Mouse (Mus musculus) hindbrain, embryonic 13.5 days (tissue): Measurements from ENCODE around the gene Arhgap8. TPM values are rescaled to one million over a fixed set of nuclear protein-coding genes. Genes with fewer than 3 reads are reported as not detected.
"Not testable (repeated sequence)": the region's sequence is repeated elsewhere in the genome, so short reads cannot be mapped to it uniquely, and the experiment has no call there.

Experiments used
- ATAC-seq: fragments of 200-750 bp; cut with Nextera tagmentation; 2 replicates; pipeline ENCODE4 v1.8.0; 2017; ENCODE audit warnings: moderate TSS enrichment; ENCODE audit not compliant: low FRiP score
- H3K27ac ChIP-seq: fragments of 300-500 bp; sonication (generic); 2 replicates; pipeline ENCODE4 v1.5.1; 2015; ENCODE audit warnings: inconsistent platforms, mild to moderate bottlenecking, moderate library complexity
- H3K27me3 ChIP-seq: fragments of 300-500 bp; sonication (generic); 2 replicates; pipeline ENCODE4 v1.6.1; 2015; ENCODE audit warnings: mild to moderate bottlenecking, inconsistent platforms
- H3K36me3 ChIP-seq: fragments of 300-500 bp; sonication (generic); 2 replicates; pipeline ENCODE4 v1.6.1; 2015; ENCODE audit warnings: mild to moderate bottlenecking, inconsistent platforms
- H3K4me1 ChIP-seq: fragments of 300-500 bp; sonication (generic); replicated peaks from 2 replicates; pipeline ENCODE4 v1.6.1; 2015; ENCODE audit warnings: inconsistent platforms
- H3K4me2 ChIP-seq: fragments of 300-500 bp; sonication (generic); 2 replicates; pipeline ENCODE4 v1.6.1; 2015; ENCODE audit warnings: inconsistent platforms, mild to moderate bottlenecking, moderate library complexity
- H3K4me3 ChIP-seq: fragments of 300-500 bp; sonication (generic); 2 replicates; pipeline ENCODE4 v1.5.1; 2015; ENCODE audit warnings: mild to moderate bottlenecking, inconsistent platforms
- H3K9ac ChIP-seq: fragments of 300-500 bp; sonication (generic); 2 replicates; pipeline ENCODE4 v1.6.1; 2015; ENCODE audit warnings: mild to moderate bottlenecking, inconsistent platforms
- H3K9me3 ChIP-seq: fragments of 300-500 bp; sonication (generic); 2 replicates; pipeline ENCODE4 v1.6.1; 2016; ENCODE audit warnings: inconsistent platforms
- whole genome bisulfite sequencing: fragments of 180-500 bp; shearing (Covaris S2); methylation state at CpG from one replicate; pipeline ENCODE4 v1.1.7; 2015; 5-methylcytosine and 5-hydroxymethylcytosine counted together
- polyA plus RNA-seq: library from polyadenylated mRNA; unstranded; fragments of >200 nt; fragmentation: Nextera tagmentation; extraction: Ambion mirVana; gene quantifications from 2 replicates; pipeline ENCODE4 v1.2.1, GENCODE M21; 2015

The Arhgap8 gene
- polyA plus RNA-seq, 1 experiment from 2014 or later = 1.0 TPM

DNA sequence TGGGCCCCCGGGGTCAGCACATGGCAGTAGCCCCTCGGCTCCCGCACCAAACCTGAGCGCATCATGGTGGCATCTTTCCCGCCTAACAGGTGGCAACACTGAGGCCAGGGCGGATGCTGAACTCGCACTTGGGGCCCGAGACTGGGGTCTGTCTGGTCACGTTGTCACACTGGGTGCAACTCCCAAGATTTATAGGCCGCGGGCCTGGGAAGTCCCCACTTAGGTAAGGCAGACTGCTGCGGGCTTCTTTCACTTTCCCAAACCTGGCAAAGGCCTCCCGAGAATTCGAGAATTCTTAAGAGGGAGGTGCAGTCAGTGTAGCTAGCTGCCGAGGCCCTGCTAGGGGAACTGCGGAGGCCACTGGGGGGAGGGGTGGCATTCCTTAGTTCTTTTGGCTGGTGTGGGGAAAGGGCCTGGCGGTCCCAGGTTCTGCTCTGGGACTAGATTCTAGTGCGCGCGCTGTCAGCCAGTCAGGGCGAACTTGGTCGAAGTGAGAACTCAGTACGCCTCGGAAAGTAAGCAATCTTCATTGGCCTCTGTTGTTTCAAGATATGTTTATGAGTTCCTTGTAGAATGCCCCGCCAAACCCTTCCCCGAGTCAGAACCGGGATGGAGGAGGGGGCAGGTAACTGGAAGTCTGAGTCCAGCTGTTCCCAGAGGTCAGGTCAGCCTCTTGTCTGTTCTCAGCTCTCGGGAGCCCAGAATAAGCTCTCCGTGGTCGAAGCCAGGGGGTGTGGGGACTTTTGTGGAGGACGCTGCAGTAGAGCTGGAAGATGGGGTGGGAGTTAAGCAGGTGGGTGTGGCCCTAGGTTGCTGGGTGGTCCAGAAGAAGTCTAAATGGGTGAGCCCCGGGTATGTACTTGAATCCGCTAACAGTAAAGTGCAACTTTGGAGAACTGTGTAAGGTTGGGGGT, 696 bp downstream of the Arhgap8 start:
- H3K36me3 ChIP-seq = no peaks in the 10 kb centered on the region
- H3K4me2 ChIP-seq = peak overlapping the region; percentile 44
- ATAC-seq = no peak
- H3K4me1 ChIP-seq = peaks cover 16% of the 10 kb centered on the region
- WGBS = 5% methylated on average over 33 of the region's 33 CpGs
- H3K27ac ChIP-seq = no peak overlapping the region
- no peak overlapping the region for H3K9ac ChIP-seq
- no peaks in the 10 kb centered on the region for H3K9me3 ChIP-seq
- H3K4me3 ChIP-seq = peak overlapping the region; percentile 14
- peaks cover 43% of the 10 kb centered on the region for H3K27me3 ChIP-seq

- H3K9ac ChIP-seq, H3K9me3 ChIP-seq, ATAC-seq, H3K4me2 ChIP-seq, H3K36me3 ChIP-seq, H3K4me3 ChIP-seq, H3K27ac ChIP-seq: not testable (repeated sequence)
- Histone ChIP-seq H3K27me3 (peaks cover 35% of the 10 kb centered on the region), H3K4me1 (peaks cover 27% of the 10 kb centered on the region)
- 95% methylated on average over 1 of the region's 1 CpGs for WGBS
Measured at GRCm38 (mm10) chr15:84723656-84724055, 3.8 kb downstream of the Arhgap8 start.

GRCm38 (mm10) chr15:84724199-84724598, 4.3 kb downstream of the Arhgap8 start:
- no peaks in the 10 kb centered on the region for H3K9me3 ChIP-seq
- no peak overlapping the region for H3K27ac ChIP-seq
- no peak for ATAC-seq
- peaks cover 32% of the 10 kb centered on the region for H3K4me1 ChIP-seq
- H3K4me3 ChIP-seq = no peak overlapping the region
- no peak overlapping the region for H3K9ac ChIP-seq
- H3K36me3 ChIP-seq = no peaks in the 10 kb centered on the region
- H3K4me2 ChIP-seq = no peak overlapping the region
- 71% methylated on average over 4 of the region's 4 CpGs for WGBS
- peaks cover 30% of the 10 kb centered on the region for H3K27me3 ChIP-seq

DNA sequence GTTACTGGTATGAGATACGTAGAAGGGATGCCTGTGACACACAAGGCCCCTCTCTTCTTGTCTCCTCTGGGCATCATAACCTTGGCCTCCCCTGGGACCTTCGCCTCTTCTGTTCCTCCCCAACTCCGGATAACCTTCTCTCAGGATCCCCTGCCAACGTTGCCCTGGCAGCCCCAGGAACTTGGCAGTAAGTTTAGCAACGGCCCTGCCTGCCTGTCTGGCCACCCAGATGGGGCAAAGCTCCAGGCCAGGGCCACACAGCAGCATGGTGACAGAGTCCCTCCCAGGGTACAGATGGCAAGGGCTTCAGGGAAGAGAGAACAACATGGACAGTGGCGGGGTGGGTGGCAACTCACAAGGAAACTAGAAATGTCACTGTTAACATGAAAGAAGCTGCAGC, 9.8 kb downstream of the Arhgap8 start:
- Histone ChIP-seq H3K4me3 (no peak overlapping the region), H3K27me3 (no peaks in the 10 kb centered on the region), H3K9ac (no peak overlapping the region), H3K4me1 (peaks cover 32% of the 10 kb centered on the region), H3K9me3 (no peaks in the 10 kb centered on the region), H3K4me2 (no peak overlapping the region), H3K36me3 (no peaks in the 10 kb centered on the region), H3K27ac (no peak overlapping the region)
- 75% methylated on average over 6 of the region's 6 CpGs for WGBS
- no peak for ATAC-seq

DNA sequence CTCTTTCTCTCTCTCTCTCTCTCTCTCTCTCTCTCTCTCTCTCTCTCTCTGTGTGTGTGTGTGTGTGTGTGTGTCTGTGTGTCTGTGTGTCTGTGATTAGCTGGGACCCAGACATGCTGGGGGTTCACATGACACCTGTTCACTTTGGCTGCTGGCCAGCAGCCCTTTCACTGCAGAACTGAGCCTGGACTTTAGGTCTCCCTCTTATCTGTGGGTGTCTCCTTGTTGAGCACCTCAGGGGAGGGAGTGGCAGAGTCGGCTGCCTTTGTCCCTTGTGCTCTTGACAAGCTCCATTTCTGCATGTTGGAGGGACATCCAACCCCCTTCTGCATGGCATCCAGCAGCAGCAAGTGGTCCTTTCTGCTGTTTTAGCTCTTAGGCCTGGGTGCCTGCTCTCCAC, 11.0 kb downstream of the Arhgap8 start:
- no peaks in the 10 kb centered on the region for H3K27me3 ChIP-seq
- WGBS = 64% methylated on average over 1 of the region's 1 CpGs

GRCm38 (mm10) chr15:84731676-84732424, 12.0 kb downstream of the Arhgap8 start:
- no peak overlapping the region for H3K4me3 ChIP-seq
- WGBS = 45% methylated on average over 18 of the region's 18 CpGs
- ATAC-seq = no peak
- H3K36me3 ChIP-seq = no peaks in the 10 kb centered on the region
- H3K27ac ChIP-seq = no peak overlapping the region
- no peaks in the 10 kb centered on the region for H3K27me3 ChIP-seq
- no peaks in the 10 kb centered on the region for H3K9me3 ChIP-seq
- no peak overlapping the region for H3K9ac ChIP-seq
- peaks cover 39% of the 10 kb centered on the region for H3K4me1 ChIP-seq
- H3K4me2 ChIP-seq = no peak overlapping the region

More for the DNA sequence above, 11.0 kb downstream of the Arhgap8 start:
- Histone ChIP-seq H3K4me3 (no peak overlapping the region), H3K4me1 (peaks cover 32% of the 10 kb centered on the region), H3K36me3 (no peaks in the 10 kb centered on the region), H3K9me3 (no peaks in the 10 kb centered on the region), H3K9ac (no peak overlapping the region), H3K4me2 (no peak overlapping the region), H3K27ac (no peak overlapping the region)
- no peak for ATAC-seq

DNA sequence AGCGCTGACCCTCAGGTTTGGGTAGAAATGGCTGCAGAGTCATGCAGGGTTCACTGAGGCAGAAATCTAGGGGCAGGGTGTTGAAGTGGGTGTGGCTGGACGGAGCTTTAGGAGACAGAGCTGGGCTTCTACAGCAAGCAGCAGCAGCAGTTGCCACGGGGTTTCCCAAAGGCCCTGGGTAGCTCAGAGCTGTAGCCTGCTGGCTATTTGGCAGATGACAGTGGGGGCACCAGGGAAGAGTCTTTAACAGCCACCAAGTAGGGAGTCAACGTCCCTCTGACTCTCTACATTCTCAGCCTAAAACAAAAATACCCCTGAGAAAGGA, 12.5 kb downstream of the Arhgap8 start:
- no peak overlapping the region for H3K27ac ChIP-seq

DNA sequence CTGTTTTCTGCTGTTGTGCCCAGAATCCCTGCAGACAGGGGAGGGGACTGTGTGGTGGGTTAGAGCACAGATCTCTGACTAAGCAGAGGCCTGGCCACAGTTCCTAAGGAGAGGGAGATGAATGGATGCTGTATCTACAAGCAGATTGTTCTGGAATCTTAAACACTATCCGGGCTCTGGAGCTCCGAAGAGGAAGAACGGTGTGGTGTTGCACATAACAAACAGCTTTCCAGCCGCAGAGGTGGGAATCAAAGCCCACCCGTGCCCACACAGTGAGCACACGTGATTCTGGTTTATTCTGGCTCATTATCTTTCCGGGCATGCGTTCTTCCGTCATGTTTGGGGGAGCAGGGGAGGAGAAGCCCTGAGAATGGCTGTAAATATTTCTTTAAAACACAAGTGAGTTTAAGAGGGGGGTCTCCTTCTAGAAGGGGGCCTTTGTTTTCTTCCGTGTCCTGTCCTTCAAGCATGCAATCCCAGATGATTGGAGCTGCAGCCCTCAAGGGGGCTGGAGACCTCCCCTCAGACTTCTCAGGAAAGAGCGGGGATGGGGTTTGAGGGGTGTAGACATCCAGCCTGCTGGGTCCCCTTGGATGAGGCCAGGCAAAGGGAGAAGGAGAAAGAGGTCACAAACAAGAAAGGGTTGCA, 16.6 kb downstream of the Arhgap8 start:
- H3K9ac ChIP-seq = no peak overlapping the region
- WGBS = 60% methylated on average over 11 of the region's 11 CpGs
- H3K4me1 ChIP-seq = peaks cover 21% of the 10 kb centered on the region; the same call in 1 of the 2 replicates
- no peaks in the 10 kb centered on the region for H3K9me3 ChIP-seq
- H3K36me3 ChIP-seq = no peaks in the 10 kb centered on the region
- no peak overlapping the region for H3K4me3 ChIP-seq
- H3K4me2 ChIP-seq = no peak overlapping the region
- H3K27ac ChIP-seq = peak overlapping the region; percentile 48; the same call in 1 of the 2 replicates
- 0 out of 2 replicates have a peak, but pooled peaks have one; percentile 54 for ATAC-seq
- no peaks in the 10 kb centered on the region for H3K27me3 ChIP-seq

More for the DNA sequence above, 12.5 kb downstream of the Arhgap8 start:
- no peak for ATAC-seq
- no peaks in the 10 kb centered on the region for H3K27me3 ChIP-seq
- WGBS = 54% methylated on average over 4 of the region's 4 CpGs
- H3K9me3 ChIP-seq = no peaks in the 10 kb centered on the region
- peaks cover 43% of the 10 kb centered on the region for H3K4me1 ChIP-seq
- H3K4me2 ChIP-seq = no peak overlapping the region
- no peak overlapping the region for H3K9ac ChIP-seq
- no peaks in the 10 kb centered on the region for H3K36me3 ChIP-seq
- no peak overlapping the region for H3K4me3 ChIP-seq

DNA sequence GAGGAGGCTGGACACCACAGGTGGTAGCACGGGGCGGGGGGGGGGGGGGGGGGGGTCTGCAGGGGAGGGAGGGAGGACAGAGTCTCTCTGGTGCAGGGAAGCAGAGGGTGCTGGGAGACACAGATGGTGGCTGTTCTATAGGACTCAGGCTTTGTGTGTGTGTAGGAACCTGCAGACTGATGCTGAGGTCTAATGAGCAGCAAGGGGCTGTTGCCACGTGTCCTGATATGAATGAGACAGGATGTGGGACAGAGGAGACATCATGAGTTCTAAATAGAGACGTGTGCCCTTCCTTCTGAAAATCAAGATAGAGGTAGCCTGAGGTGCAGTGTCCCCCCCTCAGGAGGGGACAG, 17.1 kb downstream of the Arhgap8 start:
- ATAC-seq = no peak
- H3K36me3 ChIP-seq = no peaks in the 10 kb centered on the region
- no peak overlapping the region; the same call in 1 of the 2 replicates for H3K27ac ChIP-seq
- peaks cover 17% of the 10 kb centered on the region; the same call in 1 of the 2 replicates for H3K4me1 ChIP-seq
- no peaks in the 10 kb centered on the region for H3K9me3 ChIP-seq
- no peak overlapping the region for H3K4me2 ChIP-seq
- no peak overlapping the region for H3K4me3 ChIP-seq
- no peaks in the 10 kb centered on the region for H3K27me3 ChIP-seq
- WGBS = 32% methylated on average over 2 of the region's 4 CpGs
- H3K9ac ChIP-seq = no peak overlapping the region

DNA sequence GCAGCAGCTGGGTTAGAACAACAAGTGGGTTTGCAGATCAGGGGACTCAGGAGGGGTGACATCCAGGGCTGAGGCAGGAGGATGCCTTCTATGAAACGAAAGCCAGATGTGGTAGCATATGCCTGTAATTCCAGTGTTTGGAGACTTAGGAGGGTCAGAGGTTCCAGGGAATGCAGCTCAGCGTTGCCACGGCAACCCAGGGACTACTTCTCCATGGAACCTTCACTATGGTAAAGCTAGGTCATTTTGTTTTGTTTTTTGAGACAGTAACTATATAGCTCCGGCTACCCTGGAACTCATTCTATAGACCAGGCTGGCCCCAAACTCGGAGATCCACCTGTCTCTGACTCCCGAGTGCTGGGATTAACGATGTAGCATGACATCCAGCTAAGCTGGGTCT, 18.4 kb downstream of the Arhgap8 start:
- no peaks in the 10 kb centered on the region for H3K36me3 ChIP-seq
- H3K27me3 ChIP-seq = no peaks in the 10 kb centered on the region
- ATAC-seq = no peak
- no peak overlapping the region for H3K4me3 ChIP-seq
- H3K9ac ChIP-seq = no peak overlapping the region
- H3K9me3 ChIP-seq = no peaks in the 10 kb centered on the region
- WGBS = 87% methylated on average over 7 of the region's 7 CpGs
- H3K4me2 ChIP-seq = no peak overlapping the region
- H3K4me1 ChIP-seq = peaks cover 13% of the 10 kb centered on the region; the same call in 1 of the 2 replicates
- H3K27ac ChIP-seq = no peak overlapping the region

DNA sequence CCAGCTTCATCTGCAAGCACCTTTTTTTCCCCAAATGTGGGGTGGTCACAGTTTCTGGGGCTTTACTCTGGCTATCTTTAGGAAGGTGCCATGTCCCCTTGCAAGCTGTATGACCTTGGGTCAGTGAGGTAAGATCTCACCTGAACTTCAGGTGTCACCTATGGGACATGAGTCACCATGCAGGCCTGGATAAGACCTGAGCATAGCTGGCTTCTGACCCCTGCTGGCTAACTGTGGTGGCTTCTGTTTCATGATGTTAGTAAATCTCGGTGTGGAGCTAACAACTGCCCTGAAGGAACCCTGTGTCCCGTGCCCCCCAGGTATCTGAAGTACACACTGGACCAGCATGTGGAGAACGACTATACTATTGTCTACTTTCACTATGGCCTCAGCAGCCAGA, 21.7 kb downstream of the Arhgap8 start:
- Histone ChIP-seq H3K4me1 (peaks cover 8% of the 10 kb centered on the region; the same call in 1 of the 2 replicates), H3K4me2 (no peak overlapping the region), H3K9ac (no peak overlapping the region), H3K4me3 (no peak overlapping the region), H3K27ac (no peak overlapping the region), H3K9me3 (no peaks in the 10 kb centered on the region), H3K36me3 (no peaks in the 10 kb centered on the region), H3K27me3 (0 out of 2 replicates have a peak, but pooled peaks cover 3% of the 10 kb centered on the region)
- WGBS = 89% methylated on average over 3 of the region's 3 CpGs
- ATAC-seq = no peak

GRCm38 (mm10) chr15:84743347-84743746, 23.5 kb downstream of the Arhgap8 start:
- 23% methylated on average over 3 of the region's 3 CpGs for WGBS
- H3K4me2 ChIP-seq = no peak overlapping the region
- no peaks in the 10 kb centered on the region for H3K4me1 ChIP-seq
- H3K27me3 ChIP-seq = 0 out of 2 replicates have a peak, but pooled peaks cover 3% of the 10 kb centered on the region
- H3K9me3 ChIP-seq = no peaks in the 10 kb centered on the region
- H3K27ac ChIP-seq = no peak overlapping the region
- no peak for ATAC-seq
- H3K9ac ChIP-seq = no peak overlapping the region
- H3K4me3 ChIP-seq = no peak overlapping the region
- H3K36me3 ChIP-seq = no peaks in the 10 kb centered on the region
